Mouse (Mus musculus) c-Kit-negative CD71-positive TER-119-positive erythroid progenitor cells, embryonic 14.5 days (primary cell): ENCODE results near the gene Bnip1.

Experiments
- DNase-seq: peaks from one replicate; pipeline ENCODE4 v3.0.0-alpha.2; 2013; ENCODE audit warnings: low read depth, low spot score

Bnip1 gene

DNA sequence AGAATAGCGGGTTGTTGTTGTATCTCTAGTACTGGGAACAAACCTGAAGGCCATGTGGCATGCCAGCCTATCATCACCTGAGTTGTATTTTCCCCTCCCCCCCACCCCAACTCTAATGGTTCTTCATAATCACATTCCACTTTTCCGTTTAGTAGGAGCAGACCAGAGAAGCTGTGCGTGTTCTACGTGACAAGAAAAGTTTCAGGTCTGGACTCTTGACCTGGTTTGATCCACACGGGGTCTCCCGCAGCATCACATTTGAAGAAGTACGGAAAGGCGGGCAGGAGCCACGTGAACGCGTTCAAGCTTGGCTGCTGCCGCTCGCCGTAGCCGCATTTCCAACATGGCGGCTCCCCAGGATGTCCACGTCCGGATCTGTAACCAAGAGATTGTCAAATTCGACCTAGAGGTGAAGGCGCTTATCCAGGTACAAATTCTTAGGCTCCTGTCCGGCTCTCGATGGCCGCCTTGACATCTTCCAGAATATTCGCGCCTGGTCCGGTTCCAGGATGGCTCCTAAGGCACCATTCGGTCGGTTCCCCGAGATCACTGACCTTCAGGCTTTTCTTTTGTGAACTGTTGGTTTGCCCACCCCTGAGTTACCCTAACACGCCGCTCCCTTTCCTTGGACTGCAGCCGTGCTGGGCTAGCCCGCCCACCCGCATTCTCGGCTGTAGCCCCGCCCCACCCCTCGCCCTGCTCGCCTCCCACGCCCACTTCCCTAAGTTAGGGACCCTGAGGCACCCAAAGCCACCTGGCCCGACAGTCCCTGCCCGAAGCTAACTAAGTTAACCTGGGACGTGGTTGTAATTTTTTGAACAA is at the start of gene Bnip1:
TSS of gene Bnip1 (plus strand) at position 317 of the 822 bp plus-strand sequence.
- peak; percentile 64 for DNase-seq

GRCm38 (mm10) chr17:26742581-26742980 is 38.3 kb upstream of the Bnip1 start:
- no peak for DNase-seq

DNA sequence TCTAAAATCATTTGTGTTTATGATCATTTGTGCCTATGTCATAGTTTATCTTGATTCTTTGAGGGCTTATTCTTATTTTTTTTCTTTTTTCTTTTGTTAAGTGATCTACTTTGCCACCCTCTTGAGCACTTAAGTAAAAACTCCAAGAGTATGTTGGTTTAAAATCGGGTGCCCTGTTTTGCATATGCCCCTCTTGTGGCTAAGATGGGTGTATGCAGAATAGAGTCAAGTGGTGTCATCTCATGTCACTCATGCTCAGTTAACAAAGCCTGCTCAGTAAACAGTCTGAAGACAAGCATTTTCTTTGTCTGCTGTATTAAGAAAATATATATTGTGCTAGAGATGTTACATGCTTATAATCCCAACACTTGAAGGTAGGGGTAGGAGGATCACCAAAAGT is 37.6 kb upstream of the Bnip1 start:
- no peak for DNase-seq

- DNase-seq = no peak
These were observed 30.9 kb upstream of the Bnip1 start for GRCm38 (mm10) chr17:26749975-26750374.

GRCm38 (mm10) chr17:26752297-26752696 is 28.6 kb upstream of the Bnip1 start:
- DNase-seq = no peak

- DNase-seq = no peak
These were observed 27.4 kb upstream of the Bnip1 start for GRCm38 (mm10) chr17:26753476-26753875.

GRCm38 (mm10) chr17:26767100-26767753 is 13.6 kb upstream of the Bnip1 start:
- DNase-seq = no peak

- no peak for DNase-seq
These were observed 13.1 kb upstream of the Bnip1 start for GRCm38 (mm10) chr17:26767754-26768124.

DNA sequence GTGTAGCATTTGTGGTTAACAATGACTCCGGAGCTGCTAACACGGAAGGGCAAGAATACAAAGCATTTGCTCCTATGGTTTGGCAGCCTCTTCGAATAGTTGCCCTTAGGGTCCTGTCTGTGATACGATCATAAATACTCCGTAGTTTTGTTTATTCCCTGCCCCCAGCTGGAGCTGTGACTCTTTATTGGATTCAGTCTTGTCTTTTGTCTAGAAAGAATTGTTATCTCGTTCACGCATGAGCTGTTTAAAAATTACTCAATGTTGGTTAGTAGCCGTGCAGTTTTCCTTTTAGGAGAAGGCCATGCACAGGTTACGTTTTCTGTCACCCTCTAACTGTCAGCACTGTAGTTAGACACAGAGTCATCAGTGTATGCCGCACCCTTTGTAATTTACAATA is 4.7 kb upstream of the Bnip1 start:
- no peak for DNase-seq

DNA sequence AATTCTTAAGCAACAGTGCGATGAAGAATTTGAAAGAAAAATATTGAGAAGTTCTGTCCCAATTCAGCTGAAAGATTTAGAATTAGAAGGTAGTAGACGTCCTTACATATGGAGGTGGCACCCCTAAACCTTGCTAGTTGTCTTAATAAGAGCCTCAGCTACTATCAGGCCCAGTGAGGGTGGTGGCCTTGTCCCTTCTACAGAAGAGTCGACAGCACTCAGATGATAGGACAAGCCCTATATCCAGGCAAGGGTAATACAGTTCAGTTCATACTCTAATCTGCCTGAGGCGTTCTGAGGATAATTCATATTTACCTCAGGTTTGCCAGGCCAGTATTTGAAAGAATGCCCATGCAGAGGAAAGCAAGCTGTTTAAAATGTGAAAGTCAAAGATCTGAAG is 2.9 kb upstream of the Bnip1 start:
- DNase-seq = no peak

DNA sequence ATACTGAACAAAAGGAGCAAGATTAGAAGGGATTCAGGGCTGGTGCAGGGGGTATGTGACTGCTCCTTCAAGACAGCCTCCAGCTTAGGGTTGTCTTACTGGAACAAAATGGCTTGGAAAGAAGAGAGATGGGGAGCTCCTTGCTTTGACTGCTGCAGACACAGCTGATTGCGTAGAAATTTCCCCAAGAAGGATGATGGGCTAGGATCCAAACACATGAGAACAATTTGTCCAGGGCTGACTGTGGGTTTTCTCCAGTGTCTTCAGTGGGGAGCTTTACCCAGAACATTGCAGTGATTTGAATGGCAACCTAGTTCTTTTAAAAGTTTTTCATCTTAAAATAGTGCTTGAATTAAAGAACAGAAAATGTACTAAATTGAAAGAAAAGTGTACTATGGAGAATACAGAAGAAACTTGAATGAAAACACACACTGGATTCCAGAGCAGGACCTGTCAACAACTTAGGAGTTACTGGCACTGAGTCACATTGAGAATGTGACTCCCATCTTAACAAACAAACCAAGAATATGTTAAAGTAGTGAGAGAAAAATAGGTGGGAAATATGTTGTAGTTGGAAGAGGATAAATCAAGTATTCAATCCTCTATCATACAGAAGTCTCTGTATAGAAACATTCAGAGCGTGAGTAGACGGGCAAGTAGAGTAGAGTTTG is 2.3 kb upstream of the Bnip1 start:
- DNase-seq = no peak

- no peak for DNase-seq
These were observed 1.4 kb upstream of the Bnip1 start for GRCm38 (mm10) chr17:26779471-26779870.

GRCm38 (mm10) chr17:26781610-26782043 is 761 bp downstream of the Bnip1 start:
- no peak for DNase-seq

DNA sequence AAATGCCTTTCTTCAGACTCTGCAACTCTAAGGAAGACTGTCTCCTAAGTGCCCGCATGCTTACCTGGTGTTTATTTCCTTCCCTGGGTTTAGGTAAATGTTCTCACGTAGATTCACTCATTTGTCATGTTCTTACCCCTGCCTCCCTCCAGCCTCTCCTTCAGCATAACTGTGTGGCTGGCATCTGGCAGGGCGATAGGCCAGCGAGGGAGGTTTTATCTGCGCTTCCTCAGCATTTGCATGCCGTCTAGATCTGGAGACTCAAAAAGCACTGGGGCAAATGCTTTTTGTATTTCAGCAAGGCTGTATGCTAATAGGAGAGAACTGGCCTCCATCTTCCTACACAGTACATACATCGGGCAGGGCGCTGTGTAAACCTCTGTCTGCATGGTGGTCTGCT is 3.7 kb downstream of the Bnip1 start:
- DNase-seq = no peak

- no peak for DNase-seq
These were observed 5.7 kb downstream of the Bnip1 start for GRCm38 (mm10) chr17:26786586-26786985.

GRCm38 (mm10) chr17:26788986-26789385 is 8.1 kb downstream of the Bnip1 start:
- no peak for DNase-seq

GRCm38 (mm10) chr17:26789460-26790268 is 8.8 kb downstream of the Bnip1 start:
- DNase-seq = no peak

GRCm38 (mm10) chr17:26790269-26791214 is 9.7 kb downstream of the Bnip1 start:
- no peak for DNase-seq

GRCm38 (mm10) chr17:26791580-26791979 is 10.7 kb downstream of the Bnip1 start:
- no peak for DNase-seq

DNA sequence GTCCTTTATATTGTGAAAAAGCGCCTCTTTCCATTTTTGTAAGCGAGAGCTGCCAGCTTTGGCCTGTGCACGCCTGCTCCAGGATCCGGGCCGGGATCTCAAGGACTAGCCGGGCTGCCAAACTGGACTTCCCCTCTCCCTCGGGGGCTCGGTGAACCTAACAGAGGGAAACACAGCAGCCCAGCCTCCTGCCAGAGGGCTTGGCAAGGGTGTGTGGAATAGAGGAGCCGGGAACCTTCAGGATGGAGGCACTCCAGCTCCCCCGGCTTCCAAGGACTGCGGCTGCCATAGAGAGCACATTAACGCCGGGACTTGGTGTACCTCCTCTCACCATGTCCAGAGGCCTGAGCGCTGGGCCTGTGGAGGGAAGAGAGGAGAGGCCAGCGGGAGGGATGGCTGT is 11.2 kb downstream of the Bnip1 start:
- DNase-seq = no peak
